Mouse (Mus musculus) ES-Bruce4 (cell line): ENCODE results near the gene Mtnr1b.

Source experiments
- CTCF ChIP-seq: IDR thresholded peaks from one replicate; pipeline ENCODE4 v1.8.1; 2011; ENCODE audit warnings: low read depth, low read length
- EP300 ChIP-seq: IDR thresholded peaks from 2 replicates; pipeline ENCODE4 v1.6.1; 2011; ENCODE audit warnings: low read depth, low read length; ENCODE audit not compliant: insufficient read depth
- POLR2A ChIP-seq: IDR thresholded peaks from one replicate; pipeline ENCODE4 v1.8.1; 2011; ENCODE audit warnings: low read length; ENCODE audit not compliant: insufficient read depth

DNA sequence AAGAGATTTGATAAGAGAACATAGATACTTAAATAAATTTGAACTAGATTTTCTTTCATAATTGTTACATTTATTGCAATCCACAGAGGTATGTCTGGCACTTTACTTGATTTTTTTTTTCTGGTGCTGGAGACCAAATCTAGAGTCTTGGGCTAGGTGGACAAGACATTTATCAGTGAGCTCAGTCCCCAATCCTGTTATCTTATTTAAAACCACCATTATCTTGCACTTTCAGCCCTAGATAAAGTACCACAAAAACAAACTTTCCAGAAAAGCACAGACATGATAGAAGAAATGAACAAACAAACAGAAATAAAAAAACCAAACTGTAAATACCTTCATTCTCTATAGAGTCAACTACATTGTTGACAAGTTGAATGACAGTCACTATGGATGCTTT, 42.2 kb upstream of the Mtnr1b start:
- TF ChIP-seq POLR2A = no peak
- no peak for TF ChIP-seq CTCF
- no peak for TF ChIP-seq EP300
